ENCODE assay signal across 10 mouse cellular contexts in genomic region chr3:141601072-141601549, GRCm38 (mm10).
DNase-seq lines count a peak whose midpoint lies in the region; ATAC-seq lines count a peak whose summit lies in the region.
"Had no signal": no experiment of that assay in that cellular context is flagged by ENCODE, and none has a peak within 500 bp of the region (broad histone marks: within the 10 kb centered on the region; RNA-seq: fewer than 3 reads in every experiment).

No protein-coding gene starts in this region.

- no peak overlapping the region for H3K4me2 ChIP-seq in forebrain, embryonic 12.5 days
- no peak overlapping the region for H3K4me2 ChIP-seq in midbrain, embryonic 12.5 days (replicated peaks)
- H3K4me2 ChIP-seq: heart, embryonic 13.5 days had no signal

- H3K4me3 ChIP-seq in forebrain, embryonic 12.5 days (replicated peaks) = no peak overlapping the region
- no peak overlapping the region for H3K4me3 ChIP-seq in midbrain, embryonic 12.5 days
- H3K4me3 ChIP-seq: heart, embryonic 13.5 days had no signal

- no peak overlapping the region for H3K27ac ChIP-seq in forebrain, embryonic 12.5 days
- H3K27ac ChIP-seq in midbrain, embryonic 12.5 days (replicated peaks) = 0 out of 2 replicates have a peak overlapping the region, but pooled peaks have one; percentile 20
- H3K27ac ChIP-seq: heart, embryonic 13.5 days had no signal

- H3K9me3 ChIP-seq in forebrain, embryonic 12.5 days = no peaks in the 10 kb centered on the region
- H3K9me3 ChIP-seq in midbrain, embryonic 12.5 days = no peaks in the 10 kb centered on the region
- H3K9me3 ChIP-seq: heart, embryonic 13.5 days had no signal

- peak; percentile 22 for DNase-seq in MN1 (ENCODE audit: low spot score)
- DNase-seq in cerebellum, adult 11 months = peak; percentile 67
- DNase-seq in ovary, postnatal 10 days (ENCODE audit: low spot score) = no peak
- DNase-seq: adrenal gland, postnatal 25 days; lung, adult 18-20 months had no signal

- peak; percentile 68 for ATAC-seq in forebrain, embryonic 12.5 days (ENCODE audit: low FRiP score)
- peak; percentile 80 for ATAC-seq in midbrain, embryonic 12.5 days (ENCODE audit: low FRiP score, low read depth)
- no peak for ATAC-seq in activated CD4-positive, CD25-positive, alpha-beta regulatory T cell, adult 4 months
- ATAC-seq in megakaryocyte progenitor cell, adult 5-6 weeks (replicated peaks; ENCODE audit: poor library complexity) = no peak

- WGBS in forebrain, embryonic 12.5 days = 11% methylated on average over 6 of the region's 6 CpGs
- WGBS in midbrain, embryonic 12.5 days = 20% methylated on average over 6 of the region's 6 CpGs

- H3K36me3 ChIP-seq in forebrain, embryonic 12.5 days (replicated peaks) = no peaks in the 10 kb centered on the region
- H3K36me3 ChIP-seq in midbrain, embryonic 12.5 days = no peaks in the 10 kb centered on the region
- H3K36me3 ChIP-seq: heart, embryonic 13.5 days had no signal

- peaks cover 8% of the 10 kb centered on the region; the same call in 1 of the 2 replicates for H3K4me1 ChIP-seq in forebrain, embryonic 12.5 days
- peaks cover 9% of the 10 kb centered on the region for H3K4me1 ChIP-seq in midbrain, embryonic 12.5 days
- H3K4me1 ChIP-seq: heart, embryonic 13.5 days had no signal

- peaks cover 5% of the 10 kb centered on the region; the same call in 1 of the 2 replicates for H3K27me3 ChIP-seq in forebrain, embryonic 12.5 days
- H3K27me3 ChIP-seq in midbrain, embryonic 12.5 days = peaks cover 8% of the 10 kb centered on the region; the same call in 1 of the 2 replicates
- H3K27me3 ChIP-seq: heart, embryonic 13.5 days had no signal

- H3K9ac ChIP-seq in forebrain, embryonic 12.5 days = no peak overlapping the region
- H3K9ac ChIP-seq in midbrain, embryonic 12.5 days (replicated peaks) = no peak overlapping the region
- H3K9ac ChIP-seq: heart, embryonic 13.5 days had no signal

Comparison
In these comparisons a context has a peak if more than half of its experiments do, and no peak if none do; other contexts are left out.
1. ATAC-seq: peak in forebrain, embryonic 12.5 days (single experiment) and midbrain, embryonic 12.5 days (single experiment); none in activated CD4-positive, CD25-positive, alpha-beta regulatory T cell, adult 4 months (single experiment) and megakaryocyte progenitor cell, adult 5-6 weeks (single experiment).